Mouse (Mus musculus) bone marrow, adult 2 months (tissue): ENCODE results near the gene Ubqln4.

ENCODE experiments used
- CTCF ChIP-seq: fragments of 200-500 bp; IDR thresholded peaks from 2 replicates; pipeline ENCODE4 v1.5.1; 2011; ENCODE audit warnings: low read length, control low read depth; ENCODE audit not compliant: control insufficient read depth, insufficient read depth
- POLR2A ChIP-seq: fragments of 200-500 bp; IDR thresholded peaks from 2 replicates; pipeline ENCODE4 v1.6.1; 2011; ENCODE audit warnings: low read depth, mild to moderate bottlenecking, control low read depth, low read length, borderline replicate concordance; ENCODE audit not compliant: control insufficient read depth

DNA sequence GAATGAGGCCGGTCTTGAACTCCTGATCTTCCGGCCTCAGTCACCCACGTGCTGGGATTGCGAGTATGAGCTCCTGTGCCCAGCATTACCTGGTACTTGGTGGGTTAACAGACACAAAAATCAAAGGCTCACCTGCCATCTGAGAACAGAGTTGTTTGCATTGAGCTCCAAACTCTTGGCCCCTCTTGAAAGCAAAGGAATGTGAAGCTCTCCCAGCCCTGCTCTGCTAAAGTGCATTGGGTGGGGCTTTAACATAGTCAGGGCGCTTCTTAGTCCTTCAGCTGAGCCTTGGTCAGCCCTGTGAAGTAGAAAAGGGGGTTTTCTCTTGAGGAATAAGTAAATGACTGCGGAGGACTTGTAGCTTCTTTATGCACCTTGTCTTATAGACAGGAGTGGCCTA is 32.2 kb downstream of the Ubqln4 start:
- TF ChIP-seq POLR2A, result no peak
- no peak for TF ChIP-seq CTCF
